In genomic region chr7:126707442-126708174, GRCm38 (mm10) we compare ENCODE assay signal across 8 mouse cellular contexts. TPM values are rescaled to one million over a fixed set of nuclear protein-coding genes. Genes with fewer than 3 reads are reported as not detected.
DNase-seq lines count a peak whose midpoint lies in the region; ATAC-seq and TF ChIP-seq lines count a peak whose summit lies in the region.

TSS of gene Coro1a (minus strand) at chr7:126707787.

- peaks cover 5% of the 10 kb centered on the region; the same call in 1 of the 2 replicates for H3K9me3 ChIP-seq in heart, embryonic 14.5 days (ENCODE audit: control insufficient read depth, low read length)
- no peaks in the 10 kb centered on the region for H3K9me3 ChIP-seq in hindbrain, embryonic 11.5 days (ENCODE audit: control insufficient read depth, low read length)
- no peaks in the 10 kb centered on the region for H3K9me3 ChIP-seq in limb, embryonic 14.5 days (ENCODE audit: control insufficient read depth, low read length)
- H3K9me3 ChIP-seq in neural tube, embryonic 13.5 days, result peaks cover 3% of the 10 kb centered on the region; the same call in 1 of the 2 replicates

- peaks cover 32% of the 10 kb centered on the region for H3K27me3 ChIP-seq in heart, embryonic 14.5 days (ENCODE audit: control insufficient read depth, insufficient read depth, low read length)
- H3K27me3 ChIP-seq in hindbrain, embryonic 11.5 days (ENCODE audit: control insufficient read depth, insufficient read depth, low read length), result no peaks in the 10 kb centered on the region
- no peaks in the 10 kb centered on the region for H3K27me3 ChIP-seq in limb, embryonic 14.5 days (ENCODE audit: control insufficient read depth, insufficient read depth, low read length)
- H3K27me3 ChIP-seq in neural tube, embryonic 13.5 days, result peaks cover 10% of the 10 kb centered on the region; the same call in 1 of the 2 replicates

- no peak within 1 kb of the TSS for H3K4me2 ChIP-seq in heart, embryonic 14.5 days (ENCODE audit: low read length)
- no peak within 1 kb of the TSS for H3K4me2 ChIP-seq in hindbrain, embryonic 11.5 days (replicated peaks; ENCODE audit: low read depth, low read length)
- H3K4me2 ChIP-seq in limb, embryonic 14.5 days (replicated peaks; ENCODE audit: low read depth, low read length, severe bottlenecking), result no peak within 1 kb of the TSS
- H3K4me2 ChIP-seq in neural tube, embryonic 13.5 days, result no peak within 1 kb of the TSS

- DNase-seq in heart, postnatal 4 days, result no peak
- no peak for DNase-seq in hindbrain, embryonic 11.5 days (ENCODE audit: low spot score)
- no peak for DNase-seq in limb, embryonic 14.5 days (ENCODE audit: low spot score)
- no peak for DNase-seq in yolk sac, embryonic 10.5 days (ENCODE audit: low spot score)

- H3K9ac ChIP-seq in heart, embryonic 14.5 days (ENCODE audit: low read length), result no peak within 1 kb of the TSS
- H3K9ac ChIP-seq in hindbrain, embryonic 11.5 days (ENCODE audit: low read depth, low read length), result no peak within 1 kb of the TSS
- no peak within 1 kb of the TSS for H3K9ac ChIP-seq in limb, embryonic 14.5 days (ENCODE audit: low read depth, low read length, severe bottlenecking)
- H3K9ac ChIP-seq in neural tube, embryonic 13.5 days, result no peak within 1 kb of the TSS

- ATAC-seq in heart, embryonic 14.5 days (ENCODE audit: insufficient number of reproducible peaks, insufficient read depth, low FRiP score, low read depth), result no peak
- no peak for ATAC-seq in hindbrain, embryonic 11.5 days (ENCODE audit: low FRiP score)
- ATAC-seq in limb, embryonic 14.5 days (ENCODE audit: low FRiP score, low read depth), result no peak
- ATAC-seq in neural tube, embryonic 13.5 days (ENCODE audit: low read depth), result no peak
- no peak for ATAC-seq in frontal cortex, adult (ENCODE audit: low TSS enrichment)

- H3K4me3 ChIP-seq in heart, embryonic 14.5 days (ENCODE audit: control insufficient read depth in 1 of 2, insufficient read depth in 1 of 2, low read depth in 1 of 2, low read length in 2 of 2), result no peak within 1 kb of the TSS
- H3K4me3 ChIP-seq in bone marrow, adult 2 months (replicated peaks; ENCODE audit: control insufficient read depth, low read depth, low read length), result no peak within 1 kb of the TSS
- H3K4me3 ChIP-seq in hindbrain, embryonic 11.5 days (ENCODE audit: low read depth, low read length), result no peak within 1 kb of the TSS
- H3K4me3 ChIP-seq in limb, embryonic 14.5 days (replicated peaks; ENCODE audit: low read length), result no peak within 1 kb of the TSS
- no peak within 1 kb of the TSS for H3K4me3 ChIP-seq in neural tube, embryonic 13.5 days

- H3K4me1 ChIP-seq in heart, embryonic 14.5 days (ENCODE audit: control insufficient read depth in 2 of 2, insufficient read depth in 2 of 2, low read length in 2 of 2), result peaks cover 3 to 8% of the 10 kb centered on the region in 2 experiments
- H3K4me1 ChIP-seq in bone marrow, adult 2 months (ENCODE audit: control insufficient read depth, insufficient read depth, low read length), result peaks cover 6% of the 10 kb centered on the region; the same call in 1 of the 2 replicates
- H3K4me1 ChIP-seq in hindbrain, embryonic 11.5 days (replicated peaks; ENCODE audit: control insufficient read depth, insufficient read depth, low read length), result peaks cover 4% of the 10 kb centered on the region; the same call in 1 of the 2 replicates
- H3K4me1 ChIP-seq in limb, embryonic 14.5 days (ENCODE audit: control insufficient read depth, insufficient read depth, low read length), result peaks cover 7% of the 10 kb centered on the region; the same call in 1 of the 2 replicates
- peaks cover 27% of the 10 kb centered on the region for H3K4me1 ChIP-seq in neural tube, embryonic 13.5 days (replicated peaks)

- H3K27ac ChIP-seq in heart, embryonic 14.5 days (replicated peaks in 1 of 2; ENCODE audit: control insufficient read depth in 1 of 2, insufficient read depth in 1 of 2, low read depth in 2 of 2, low read length in 2 of 2), result no peak within 1 kb of the TSS
- H3K27ac ChIP-seq in bone marrow, adult 2 months (ENCODE audit: control insufficient read depth, insufficient read depth, low read depth, low read length, poor library complexity), result peak within 1 kb of the TSS; percentile 71
- H3K27ac ChIP-seq in hindbrain, embryonic 11.5 days (ENCODE audit: low read depth, low read length), result no peak within 1 kb of the TSS
- H3K27ac ChIP-seq in limb, embryonic 14.5 days (replicated peaks; ENCODE audit: low read depth, low read length), result no peak within 1 kb of the TSS
- no peak within 1 kb of the TSS for H3K27ac ChIP-seq in neural tube, embryonic 13.5 days (replicated peaks)

- 85% methylated on average over 19 of the region's 19 CpGs for WGBS in heart, embryonic 14.5 days
- 47% methylated on average over 19 of the region's 19 CpGs for WGBS in bone marrow, adult 2 months
- WGBS in hindbrain, embryonic 11.5 days, result 90% methylated on average over 19 of the region's 19 CpGs
- WGBS in limb, embryonic 14.5 days, result 87% methylated on average over 17 of the region's 19 CpGs
- 89% methylated on average over 19 of the region's 19 CpGs for WGBS in neural tube, embryonic 13.5 days

- no peak for TF ChIP-seq CTCF in bone marrow, adult 2 months (IDR thresholded peaks at IDR 0.05; ENCODE audit: control insufficient read depth, insufficient read depth, low read length)

- TF ChIP-seq POLR2A in bone marrow, adult 2 months (IDR thresholded peaks at IDR 0.05; ENCODE audit: borderline replicate concordance, control insufficient read depth, low read depth, low read length), result no peak
- no peak for TF ChIP-seq POLR2A in limb, embryonic 14.5 days (IDR thresholded peaks at IDR 0.05; ENCODE audit: borderline replicate concordance, extremely low read depth, insufficient read depth, insufficient read length)

- no peaks in the 10 kb centered on the region for H3K36me3 ChIP-seq in heart, embryonic 14.5 days (ENCODE audit: control insufficient read depth, insufficient read depth, low read length)
- H3K36me3 ChIP-seq in hindbrain, embryonic 11.5 days (ENCODE audit: control insufficient read depth, insufficient read depth, low read length), result no peaks in the 10 kb centered on the region
- H3K36me3 ChIP-seq in limb, embryonic 14.5 days (ENCODE audit: control insufficient read depth, insufficient read depth, low read length), result no peaks in the 10 kb centered on the region
- no peaks in the 10 kb centered on the region for H3K36me3 ChIP-seq in neural tube, embryonic 13.5 days

RNA-seq across cellular contexts. Expression of gene Coro1a, which starts in this region (rescaled TPM):
- 10.2 and 13.7 TPM in 2 replicates for polyA plus RNA-seq in heart, embryonic 14.5 days (2014; fragmentation: Nextera tagmentation; extraction: Ambion mirVana)
- total RNA-seq in heart, postnatal 4 days (2021), result 1 to 10 TPM; 8.4 to 9.2 TPM
- 370 and 776 TPM in 2 replicates for polyA plus RNA-seq in bone marrow, adult 2 months (2011; ENCODE audit: insufficient read depth, insufficient read length, low replicate concordance, missing spikeins)
- 45.3 and 47.8 TPM in 2 replicates for polyA plus RNA-seq in hindbrain, embryonic 11.5 days (2014; fragmentation: Nextera tagmentation; extraction: Ambion mirVana)
- 33.4 and 45.7 TPM in 2 replicates for polyA plus RNA-seq in limb, embryonic 14.5 days (2012; rRNA removed)
- polyA plus RNA-seq in limb, embryonic 14.5 days (2014; fragmentation: Nextera tagmentation; extraction: Ambion mirVana), result 43.0 and 45.0 TPM in 2 replicates
- polyA plus RNA-seq in neural tube, embryonic 13.5 days (2015; fragmentation: Nextera tagmentation; extraction: Ambion mirVana), result 92.4 and 107 TPM in 2 replicates
